In genomic region chr6:96420515-96420914, GRCm38 (mm10) we compare ENCODE assay signal across 13 mouse cellular contexts.
A peak's percentile ranks its signal among the peaks of the same experiment; 100 is the strongest.
DNase-seq lines count a peak whose midpoint lies in the region; ATAC-seq lines count a peak whose summit lies in the region.
"Had no signal": no experiment of that assay in that cellular context is flagged by ENCODE, and none has a peak within 500 bp of the region (broad histone marks: within the 10 kb centered on the region; RNA-seq: fewer than 3 reads in every experiment).

No protein-coding gene starts in this region.

- no peaks in the 10 kb centered on the region for H3K9me3 ChIP-seq in hindbrain, embryonic 11.5 days (ENCODE audit: control insufficient read depth, low read length)
- H3K9me3 ChIP-seq in hindbrain, embryonic 16.5 days (ENCODE audit: control insufficient read depth, low read length), result no peaks in the 10 kb centered on the region
- H3K9me3 ChIP-seq in forebrain, embryonic 14.5 days (replicated peaks; ENCODE audit: control insufficient read depth, low read length), result no peaks in the 10 kb centered on the region
- H3K9me3 ChIP-seq in midbrain, embryonic 14.5 days (ENCODE audit: control insufficient read depth, low read length), result no peaks in the 10 kb centered on the region
- H3K9me3 ChIP-seq: heart, embryonic 10.5 days; neural tube, embryonic 13.5 days had no signal

- peak; percentile 56 for DNase-seq in hindbrain, embryonic 11.5 days (ENCODE audit: low spot score)
- DNase-seq in ZHBTc4 (ENCODE audit: low read depth, low spot score) (peak; percentile 18), MN1 (ENCODE audit: low spot score) (no peak)
- DNase-seq in forebrain, embryonic 14.5 days (ENCODE audit: low spot score), result peak; percentile 59
- peak; percentile 61 for DNase-seq in midbrain, embryonic 14.5 days
- DNase-seq in spleen, postnatal 4 days (ENCODE audit: low spot score in 2 of 2), result no peak
- DNase-seq in spleen, adult 18-20 months, result no peak
- DNase-seq: adrenal gland, adult 8-10 months; kidney, postnatal 36 days; thymus, adult 18-20 months had no signal

- no peaks in the 10 kb centered on the region for H3K36me3 ChIP-seq in hindbrain, embryonic 11.5 days (ENCODE audit: control insufficient read depth, insufficient read depth, low read length)
- H3K36me3 ChIP-seq in hindbrain, embryonic 16.5 days (ENCODE audit: control insufficient read depth, insufficient read depth, low read length), result no peaks in the 10 kb centered on the region
- no peaks in the 10 kb centered on the region for H3K36me3 ChIP-seq in forebrain, embryonic 14.5 days (ENCODE audit: control insufficient read depth, insufficient read depth, low read length)
- no peaks in the 10 kb centered on the region for H3K36me3 ChIP-seq in midbrain, embryonic 14.5 days (ENCODE audit: control insufficient read depth, insufficient read depth, low read length)
- H3K36me3 ChIP-seq: heart, embryonic 10.5 days; neural tube, embryonic 13.5 days had no signal

- no peak overlapping the region for H3K9ac ChIP-seq in hindbrain, embryonic 11.5 days (ENCODE audit: low read depth, low read length)
- H3K9ac ChIP-seq in hindbrain, embryonic 16.5 days (ENCODE audit: low read depth, low read length), result no peak overlapping the region
- H3K9ac ChIP-seq in forebrain, embryonic 14.5 days (ENCODE audit: low read length), result no peak overlapping the region
- H3K9ac ChIP-seq in midbrain, embryonic 14.5 days (replicated peaks; ENCODE audit: low read length), result no peak overlapping the region
- H3K9ac ChIP-seq: neural tube, embryonic 13.5 days had no signal

- ATAC-seq in hindbrain, embryonic 11.5 days (ENCODE audit: low FRiP score), result peak; percentile 87
- no peak for ATAC-seq in hindbrain, embryonic 16.5 days
- peak; percentile 78 for ATAC-seq in forebrain, embryonic 14.5 days
- ATAC-seq in midbrain, embryonic 14.5 days (ENCODE audit: low FRiP score, low TSS enrichment), result no peak

- no peaks in the 10 kb centered on the region for H3K27me3 ChIP-seq in hindbrain, embryonic 11.5 days (ENCODE audit: control insufficient read depth, insufficient read depth, low read length)
- H3K27me3 ChIP-seq in hindbrain, embryonic 16.5 days (replicated peaks; ENCODE audit: control insufficient read depth, insufficient read depth, low read length), result no peaks in the 10 kb centered on the region
- H3K27me3 ChIP-seq in forebrain, embryonic 14.5 days (replicated peaks; ENCODE audit: control insufficient read depth, insufficient read depth, low read length), result no peaks in the 10 kb centered on the region
- H3K27me3 ChIP-seq in midbrain, embryonic 14.5 days (ENCODE audit: control insufficient read depth, insufficient read depth, low read length), result no peaks in the 10 kb centered on the region
- H3K27me3 ChIP-seq: neural tube, embryonic 13.5 days had no signal

- H3K27ac ChIP-seq in hindbrain, embryonic 11.5 days (ENCODE audit: low read depth, low read length), result no peak overlapping the region
- no peak overlapping the region for H3K27ac ChIP-seq in hindbrain, embryonic 16.5 days (ENCODE audit: low read depth, low read length)
- H3K27ac ChIP-seq in forebrain, embryonic 14.5 days (ENCODE audit: low read depth, low read length), result no peak overlapping the region
- H3K27ac ChIP-seq in midbrain, embryonic 14.5 days (replicated peaks; ENCODE audit: low read depth, low read length), result no peak overlapping the region
- H3K27ac ChIP-seq: heart, embryonic 10.5 days; neural tube, embryonic 13.5 days had no signal

- no peak overlapping the region for H3K4me2 ChIP-seq in hindbrain, embryonic 11.5 days (replicated peaks; ENCODE audit: low read depth, low read length)
- no peak overlapping the region for H3K4me2 ChIP-seq in hindbrain, embryonic 16.5 days (ENCODE audit: low read length)
- H3K4me2 ChIP-seq in forebrain, embryonic 14.5 days (ENCODE audit: low read length), result no peak overlapping the region
- H3K4me2 ChIP-seq in midbrain, embryonic 14.5 days (ENCODE audit: low read length), result no peak overlapping the region
- H3K4me2 ChIP-seq: neural tube, embryonic 13.5 days had no signal

- no peaks in the 10 kb centered on the region for H3K4me1 ChIP-seq in hindbrain, embryonic 11.5 days (replicated peaks; ENCODE audit: control insufficient read depth, insufficient read depth, low read length)
- H3K4me1 ChIP-seq in hindbrain, embryonic 16.5 days (ENCODE audit: control insufficient read depth, insufficient read depth, low read depth, low read length), result no peaks in the 10 kb centered on the region
- H3K4me1 ChIP-seq in forebrain, embryonic 14.5 days (ENCODE audit: control insufficient read depth, insufficient read depth, low read length), result peaks cover 10% of the 10 kb centered on the region; the same call in 1 of the 2 replicates
- H3K4me1 ChIP-seq in midbrain, embryonic 14.5 days (ENCODE audit: control insufficient read depth, insufficient read depth, low read length), result 0 out of 2 replicates have a peak, but pooled peaks cover 3% of the 10 kb centered on the region
- H3K4me1 ChIP-seq: heart, embryonic 10.5 days had no signal

- WGBS in hindbrain, embryonic 11.5 days, result 26% methylated on average over 2 of the region's 2 CpGs
- WGBS in hindbrain, embryonic 16.5 days, result 12% methylated on average over 2 of the region's 2 CpGs
- 4% methylated on average over 2 of the region's 2 CpGs for WGBS in forebrain, embryonic 14.5 days
- WGBS in midbrain, embryonic 14.5 days, result 8% methylated on average over 2 of the region's 2 CpGs

- no peak overlapping the region for H3K4me3 ChIP-seq in hindbrain, embryonic 11.5 days (ENCODE audit: low read depth, low read length)
- H3K4me3 ChIP-seq in hindbrain, embryonic 16.5 days (ENCODE audit: low read length), result no peak overlapping the region
- no peak overlapping the region for H3K4me3 ChIP-seq in forebrain, embryonic 14.5 days (ENCODE audit: low read depth, low read length)
- no peak overlapping the region for H3K4me3 ChIP-seq in midbrain, embryonic 14.5 days (replicated peaks; ENCODE audit: low read depth, low read length)
- H3K4me3 ChIP-seq: heart, embryonic 10.5 days; neural tube, embryonic 13.5 days had no signal

Comparison
In these comparisons a context has a peak if more than half of its experiments do, and no peak if none do; other contexts are left out.
1. ATAC-seq: peak in hindbrain, embryonic 11.5 days (single experiment) and forebrain, embryonic 14.5 days (single experiment); none in hindbrain, embryonic 16.5 days (single experiment) and midbrain, embryonic 14.5 days (single experiment).
2. DNase-seq: peak in hindbrain, embryonic 11.5 days (single experiment), ZHBTc4 (single experiment), forebrain, embryonic 14.5 days (single experiment) and midbrain, embryonic 14.5 days (single experiment); none in spleen, postnatal 4 days (0 of 2), MN1 (single experiment) and spleen, adult 18-20 months (0 of 2).